Mouse (Mus musculus) heart, postnatal 10 days (tissue): ENCODE results near the gene Tdrkh. TPM values are rescaled to one million over a fixed set of nuclear protein-coding genes. Genes with fewer than 3 reads are reported as not detected.
A peak's percentile ranks its signal among the peaks of the same experiment; 100 is the strongest.

ENCODE experiments used
- DNase-seq, 2 experiments: peaks; one replicate each; pipeline ENCODE4 v3.0.0; 2021
- intact Hi-C: fragments of 180-260 bp; cut with DNase I; formaldehyde crosslinking; loops from one replicate; pipeline ENCODE4 v1.15.1; 2025
- total RNA-seq, 2 experiments: library from RNA; stranded (reverse); gene quantifications; 2 replicates each; pipeline ENCODE4 v1.2.3; 2021

Gene Tdrkh
- total RNA-seq: 1 to 10 TPM; 6.2 to 6.3 TPM

DNA sequence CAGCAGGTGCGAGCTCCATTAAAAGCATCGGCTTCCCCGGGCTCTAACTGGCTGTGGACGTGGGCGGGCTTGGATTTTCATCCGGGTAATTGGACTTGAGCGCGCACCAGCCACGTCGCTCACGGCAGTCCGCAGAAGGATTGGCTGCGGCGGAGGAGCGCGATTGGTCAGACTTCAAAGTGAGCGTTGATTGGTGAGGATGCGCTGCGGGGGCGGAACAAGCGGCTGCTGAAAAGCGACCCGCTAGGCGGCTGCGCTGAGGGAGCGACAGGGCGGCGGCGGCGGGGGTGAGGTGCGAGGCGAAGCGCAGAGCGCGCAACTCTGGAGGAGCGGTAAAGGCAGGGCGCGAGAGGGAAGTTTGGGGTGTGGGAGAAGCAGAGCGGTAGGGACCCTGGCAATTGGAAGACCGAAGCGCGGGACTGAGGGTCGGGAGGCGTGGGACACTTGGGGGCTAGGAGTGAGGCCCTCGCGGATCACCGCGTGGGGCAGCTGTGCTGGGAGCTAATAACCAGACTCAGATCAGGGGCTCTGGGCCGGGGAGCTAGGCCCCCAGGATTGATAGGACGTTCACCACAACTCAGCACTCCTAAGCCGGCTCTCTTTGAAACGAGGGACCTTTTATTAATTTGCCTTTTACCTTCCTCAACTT lies at the start of gene Tdrkh:
TSS of gene Tdrkh (plus strand) at position 243 of the 649 bp plus-strand sequence.
- DNase-seq: peak; percentile 96 to 97
- intact Hi-C loops: no loop called here

DNA sequence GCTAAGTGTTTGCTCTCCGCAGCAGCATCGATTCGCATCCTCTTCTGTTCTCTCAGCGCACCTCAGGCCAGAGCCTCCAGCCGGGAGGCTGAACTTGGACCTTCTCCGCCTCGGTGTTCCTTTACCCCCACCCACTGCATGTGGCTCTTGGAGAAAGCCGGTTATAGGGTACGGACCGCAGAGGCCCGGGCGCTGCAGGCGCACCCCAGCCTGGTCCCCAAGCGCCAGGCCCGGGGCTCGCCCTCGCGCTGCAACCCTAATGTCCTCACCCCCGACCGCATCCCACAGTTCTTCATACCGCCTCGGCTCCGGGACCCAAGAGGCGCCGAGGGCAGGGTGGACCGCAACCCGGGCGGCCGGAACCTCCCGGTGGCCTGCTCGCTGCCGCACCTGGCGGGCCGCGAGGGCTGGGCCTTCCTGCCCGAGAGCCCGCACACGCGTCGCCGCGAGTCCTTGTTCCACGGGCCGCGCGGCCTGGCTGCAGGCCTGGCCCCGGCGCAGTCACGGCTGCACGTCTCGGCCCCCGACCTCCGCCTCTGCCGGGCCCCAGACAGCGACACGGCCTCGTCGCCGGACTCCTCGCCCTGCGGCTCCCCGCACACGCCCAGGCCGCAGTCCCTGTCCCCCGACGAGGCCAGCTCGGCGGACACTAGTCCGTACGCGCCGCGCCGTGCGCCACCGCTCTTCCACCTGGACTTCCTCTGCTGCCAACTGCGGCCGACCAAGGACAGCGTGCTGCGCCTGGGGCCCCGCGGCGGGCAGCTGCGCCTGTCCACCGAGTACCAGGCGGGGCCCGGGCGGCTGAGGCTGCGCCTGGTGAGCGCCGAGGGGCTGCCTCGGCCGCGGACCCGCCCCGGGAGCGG lies 49.6 kb upstream of the Tdrkh start:
- intact Hi-C loops: no loop called here
- peak; percentile 50 to 59 for DNase-seq

DNA sequence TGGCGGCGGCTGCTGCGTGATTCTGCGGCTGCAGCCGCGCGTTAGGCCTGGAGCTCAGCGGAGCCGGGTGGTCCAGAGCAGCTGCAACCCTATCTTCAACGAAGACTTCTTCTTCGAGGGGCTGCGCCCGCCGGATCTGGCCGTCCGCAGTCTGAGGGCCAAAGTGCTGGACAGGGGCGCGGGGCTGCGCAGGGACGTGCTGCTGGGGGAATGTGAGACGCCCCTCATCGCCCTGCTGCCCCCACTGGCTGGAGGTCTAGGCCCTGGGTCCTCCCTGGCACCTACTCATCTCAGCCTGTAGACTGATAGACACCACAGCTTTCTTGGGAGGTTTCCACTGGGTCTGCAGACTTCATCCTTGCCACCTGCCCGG lies 48.9 kb upstream of the Tdrkh start:
- intact Hi-C loops: no loop called here
- DNase-seq: peak in 1 of 2 experiments; percentile 13

DNA sequence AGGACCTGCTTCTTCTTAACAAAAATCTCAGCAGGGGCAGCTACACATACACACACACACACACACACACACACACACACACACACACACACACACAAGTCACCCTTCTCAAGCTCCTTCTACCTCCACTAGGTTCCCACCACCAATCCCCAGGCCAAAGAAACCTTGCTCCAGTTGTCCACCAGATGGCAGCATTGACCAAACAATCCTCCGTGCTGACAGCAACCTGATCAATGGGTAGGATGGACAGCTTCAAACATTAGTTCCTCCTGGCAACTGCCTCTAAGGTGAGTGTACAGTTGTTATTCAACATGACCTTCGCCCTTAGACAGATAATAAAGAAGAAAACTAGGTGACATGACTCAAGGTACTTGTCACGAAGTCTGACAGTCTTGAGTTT lies 46.3 kb upstream of the Tdrkh start:
- DNase-seq: peak; percentile 79 to 88
- intact Hi-C loops: loop anchor here (1.0 to 2.0 kb wide), 2 partner anchors 136 to 236 kb away; no protein-coding TSS in a partner anchor

DNA sequence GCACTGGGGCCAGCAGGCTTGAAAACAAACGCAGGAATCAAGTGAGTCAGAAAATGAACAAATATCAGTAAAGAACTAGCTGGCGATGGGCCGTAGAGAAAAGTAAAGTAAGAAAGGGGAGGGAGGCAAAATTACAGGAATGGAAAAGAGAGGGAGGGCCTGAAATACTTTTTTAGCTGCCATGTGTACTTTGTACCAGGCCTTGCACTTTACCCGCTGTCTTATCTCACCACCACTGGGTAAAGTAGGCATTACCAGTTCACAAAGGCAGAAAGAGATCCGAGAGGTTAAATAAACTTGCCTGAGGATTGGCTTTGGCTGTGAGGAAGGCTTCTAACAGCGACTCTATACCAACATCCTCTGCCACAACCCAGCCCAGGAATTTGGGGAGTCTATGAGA lies 45.6 kb upstream of the Tdrkh start:
- intact Hi-C loops: loop anchor here (2.0 kb wide), 1 partner anchor 135 kb away; no protein-coding TSS in a partner anchor

DNA sequence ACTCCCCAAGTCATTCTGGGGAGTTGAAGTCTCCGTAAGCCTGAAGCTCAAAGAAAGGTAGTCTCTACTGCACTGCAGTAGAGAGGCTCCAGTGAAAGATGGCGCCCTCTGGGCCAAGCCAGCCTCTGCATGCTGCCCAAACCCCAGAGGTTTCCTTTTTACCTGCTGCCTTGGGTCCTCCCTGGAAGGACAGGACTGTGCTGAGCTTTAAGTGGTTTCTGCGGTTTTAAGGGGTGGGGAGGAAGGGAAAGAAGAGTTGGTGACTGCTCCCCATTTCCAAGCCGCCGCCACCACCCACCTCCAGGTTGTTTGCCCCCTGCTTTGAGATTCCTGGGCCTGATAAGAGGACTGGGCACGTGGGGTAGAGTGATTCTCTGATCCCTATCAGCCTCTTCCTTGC lies 44.4 kb upstream of the Tdrkh start:
- DNase-seq: no peak
- intact Hi-C loops: no loop called here

More for the DNA sequence above, 45.6 kb upstream of the Tdrkh start:
- DNase-seq: no peak

DNA sequence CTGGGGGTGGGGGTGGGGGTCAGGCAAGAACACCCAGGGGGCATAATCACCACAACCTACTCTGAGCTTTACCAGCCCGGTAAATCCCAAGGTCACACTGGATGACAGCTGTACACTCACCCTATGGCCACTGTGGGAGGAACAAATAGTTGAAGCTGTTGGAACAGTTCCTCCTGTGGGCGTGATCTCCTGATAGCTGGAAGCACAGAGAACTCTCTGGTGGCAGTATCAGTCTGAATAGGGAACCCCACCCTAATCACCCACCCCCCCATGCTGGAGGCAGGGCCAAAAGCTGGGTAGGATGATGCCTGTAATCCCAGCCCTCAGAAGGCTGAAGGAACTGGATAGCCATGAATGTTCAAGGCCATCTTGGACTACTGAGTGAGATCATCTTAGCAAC lies 43.4 kb upstream of the Tdrkh start:
- DNase-seq: no peak
- intact Hi-C loops: no loop called here

DNA sequence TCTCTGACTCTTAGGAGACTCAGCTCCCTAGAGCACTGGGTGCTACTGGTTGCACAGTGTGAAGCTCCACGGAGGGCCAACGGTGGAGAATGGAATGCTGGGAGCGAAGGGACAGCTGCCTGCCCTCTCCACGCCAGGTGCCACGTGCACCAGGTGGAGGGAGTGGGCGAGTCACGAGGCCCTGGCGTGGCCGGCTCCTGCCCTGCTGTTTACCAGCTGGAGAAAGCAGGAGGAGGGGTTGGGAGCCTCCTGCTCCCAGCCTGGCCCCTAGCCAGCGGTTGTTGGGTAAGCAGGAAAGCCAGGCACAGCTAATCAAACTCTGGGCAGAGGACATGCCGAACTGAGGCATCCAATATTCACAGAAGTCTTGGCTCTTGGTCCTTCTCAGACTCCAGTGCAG lies 41.4 kb upstream of the Tdrkh start:
- DNase-seq: peak; percentile 87 to 88
- intact Hi-C loops: no loop called here

DNA sequence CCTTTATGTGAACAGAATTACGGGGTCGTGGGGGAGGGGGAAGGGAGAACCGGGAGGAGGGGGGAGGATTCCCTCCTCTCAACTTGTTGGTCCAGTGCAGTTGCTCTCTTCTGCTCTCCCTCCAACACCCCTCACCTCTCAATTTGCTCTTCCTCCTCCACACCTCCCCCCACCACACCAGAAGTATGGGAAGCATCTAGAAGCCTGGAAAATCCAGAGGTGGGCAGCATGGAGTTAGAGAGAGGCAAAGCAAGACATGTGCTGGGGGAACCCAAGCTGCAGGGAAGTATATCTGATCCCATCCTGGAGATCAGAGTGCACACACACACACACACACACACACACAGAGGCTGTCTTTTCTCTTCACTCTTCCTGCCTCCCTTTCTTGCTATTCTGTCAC lies 41.0 kb upstream of the Tdrkh start:
- no peak for DNase-seq
- intact Hi-C loops: no loop called here

DNA sequence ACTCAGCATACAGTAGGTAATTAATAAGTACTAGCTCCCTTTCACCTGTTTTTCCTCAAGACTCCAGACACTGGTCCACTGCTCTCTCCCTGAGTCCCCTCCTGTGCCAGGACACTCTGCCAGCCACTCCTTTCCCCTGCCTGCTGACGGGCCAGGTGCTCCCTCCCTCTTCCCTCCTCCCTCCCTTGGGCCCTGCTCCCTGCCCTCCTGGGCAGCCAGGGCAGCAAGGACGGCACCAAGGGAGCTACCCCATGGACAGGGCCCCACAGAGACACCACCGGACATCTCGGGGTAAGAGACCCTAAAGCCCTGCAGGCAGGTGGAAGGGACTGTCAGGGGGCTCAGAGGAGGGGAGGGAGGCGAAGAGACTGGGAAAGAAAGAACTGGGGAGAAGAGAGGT lies 40.4 kb upstream of the Tdrkh start, which contains the start of gene Rorc:
TSS of gene Rorc (plus strand) at position 154 of the 400 bp plus-strand sequence.
- intact Hi-C loops: no loop called here
- DNase-seq: peak; percentile 68 to 72

DNA sequence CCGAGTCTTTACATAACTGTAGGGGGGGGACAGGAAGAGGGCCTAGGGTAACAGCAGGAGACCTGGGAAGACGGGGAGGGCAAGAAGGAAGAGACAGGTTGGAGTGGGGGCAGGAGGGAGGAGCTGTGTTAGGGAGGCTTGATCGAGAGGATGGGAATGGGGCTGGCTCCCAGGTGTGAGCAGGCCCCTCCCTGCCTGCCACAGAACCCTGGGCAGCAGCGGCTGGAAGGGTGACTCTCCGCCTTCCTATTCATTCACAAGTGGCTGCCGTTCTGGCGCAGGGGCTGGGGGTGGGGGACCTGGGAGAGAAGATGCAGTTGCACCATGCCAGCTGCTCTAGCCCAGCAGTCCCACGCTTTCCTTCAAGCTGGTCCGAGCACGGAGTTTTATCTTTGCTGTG lies 40.0 kb upstream of the Tdrkh start:
- DNase-seq: no peak
- intact Hi-C loops: no loop called here

DNA sequence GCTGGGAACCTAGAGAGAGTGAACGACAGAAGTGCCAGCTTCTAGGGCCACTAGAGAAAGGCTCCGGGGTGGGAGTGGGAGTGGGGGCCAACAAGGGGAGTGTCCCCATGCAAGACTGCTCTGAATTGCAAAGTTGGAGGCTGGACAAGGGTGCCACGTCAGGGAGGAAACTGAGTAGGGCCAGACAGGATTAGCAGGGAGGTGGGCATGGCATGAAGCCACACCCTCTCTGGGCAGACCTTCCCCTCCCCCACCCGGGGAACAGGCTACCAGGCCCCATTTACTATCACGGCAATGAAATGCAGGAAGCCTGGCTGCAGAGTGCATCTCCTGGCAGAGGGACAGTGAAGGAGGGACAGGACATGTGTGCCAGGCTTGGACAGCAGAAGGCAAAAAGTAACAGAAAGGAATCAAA lies 39.5 kb upstream of the Tdrkh start:
- DNase-seq: peak; percentile 37 to 43
- intact Hi-C loops: loop anchor here (2.0 kb wide), 1 partner anchor 65 kb away; no protein-coding TSS in a partner anchor

DNA sequence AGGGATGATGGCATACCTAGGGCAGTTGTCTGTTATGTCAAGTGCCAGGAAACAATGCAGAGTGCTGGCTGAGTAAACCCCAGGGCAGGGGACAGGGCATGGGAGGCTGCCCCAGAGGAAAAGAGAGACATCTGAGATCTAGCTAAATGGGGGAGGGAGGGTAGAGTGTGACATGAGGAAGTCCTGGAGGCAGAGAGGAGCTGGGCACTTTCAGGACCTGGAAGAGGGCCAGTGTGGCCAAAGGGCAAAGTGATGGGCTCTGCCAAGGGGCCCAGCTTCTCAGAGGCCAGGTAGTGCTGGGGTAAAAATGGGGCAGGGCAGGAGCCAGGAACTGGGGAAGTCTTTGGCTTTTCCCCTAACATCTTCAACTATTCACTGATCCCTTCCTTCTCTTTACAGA lies 38.4 kb upstream of the Tdrkh start:
- intact Hi-C loops: loop anchor here (2.0 kb wide), 1 partner anchor 64 kb away; no protein-coding TSS in a partner anchor

DNA sequence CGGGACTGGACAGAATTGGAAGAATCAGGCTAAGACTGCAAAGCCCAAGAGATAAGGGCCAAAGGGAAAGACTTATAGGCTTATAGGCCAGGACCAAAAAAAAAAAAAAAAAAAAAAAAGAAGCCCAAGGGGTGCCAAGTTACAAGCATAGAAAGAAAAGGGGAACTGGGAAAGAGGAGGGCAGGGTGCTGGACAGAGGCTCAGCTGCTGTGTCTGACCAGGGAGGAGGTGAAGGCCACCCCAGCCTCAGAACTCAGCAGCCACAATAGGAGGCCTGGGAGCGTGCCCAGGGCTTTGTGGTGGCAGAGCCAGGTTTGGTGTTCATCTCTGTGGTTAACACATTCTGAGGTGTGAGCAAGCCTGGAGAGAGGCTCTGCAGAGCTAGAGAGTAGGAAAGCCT lies 37.9 kb upstream of the Tdrkh start:
- DNase-seq: no peak
- intact Hi-C loops: loop anchor here (2.0 kb wide), 1 partner anchor 64 kb away; no protein-coding TSS in a partner anchor

More for the DNA sequence above, 38.4 kb upstream of the Tdrkh start:
- DNase-seq: no peak

DNA sequence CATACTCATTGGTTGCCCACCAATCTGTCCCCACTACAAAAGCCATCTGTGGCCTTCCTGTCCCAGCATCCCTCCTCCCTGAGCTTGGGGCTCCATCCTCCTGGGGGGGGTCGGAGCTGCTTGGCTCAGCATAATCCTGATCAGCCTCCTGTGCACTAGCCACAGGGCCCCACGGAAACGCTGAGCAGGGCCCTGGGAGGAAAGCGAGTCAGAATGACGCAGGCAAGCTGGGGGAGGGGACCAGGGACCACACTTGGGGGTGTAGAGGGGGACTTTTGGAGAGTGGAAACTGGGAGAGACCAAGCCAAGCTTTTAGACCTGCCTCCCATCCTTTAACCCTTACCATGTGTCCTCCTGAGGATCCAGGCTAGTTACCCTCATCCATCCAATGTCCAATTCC lies 37.2 kb upstream of the Tdrkh start:
- intact Hi-C loops: loop anchor here (2.0 kb wide), 1 partner anchor 63 kb away; no protein-coding TSS in a partner anchor
- DNase-seq: no peak

DNA sequence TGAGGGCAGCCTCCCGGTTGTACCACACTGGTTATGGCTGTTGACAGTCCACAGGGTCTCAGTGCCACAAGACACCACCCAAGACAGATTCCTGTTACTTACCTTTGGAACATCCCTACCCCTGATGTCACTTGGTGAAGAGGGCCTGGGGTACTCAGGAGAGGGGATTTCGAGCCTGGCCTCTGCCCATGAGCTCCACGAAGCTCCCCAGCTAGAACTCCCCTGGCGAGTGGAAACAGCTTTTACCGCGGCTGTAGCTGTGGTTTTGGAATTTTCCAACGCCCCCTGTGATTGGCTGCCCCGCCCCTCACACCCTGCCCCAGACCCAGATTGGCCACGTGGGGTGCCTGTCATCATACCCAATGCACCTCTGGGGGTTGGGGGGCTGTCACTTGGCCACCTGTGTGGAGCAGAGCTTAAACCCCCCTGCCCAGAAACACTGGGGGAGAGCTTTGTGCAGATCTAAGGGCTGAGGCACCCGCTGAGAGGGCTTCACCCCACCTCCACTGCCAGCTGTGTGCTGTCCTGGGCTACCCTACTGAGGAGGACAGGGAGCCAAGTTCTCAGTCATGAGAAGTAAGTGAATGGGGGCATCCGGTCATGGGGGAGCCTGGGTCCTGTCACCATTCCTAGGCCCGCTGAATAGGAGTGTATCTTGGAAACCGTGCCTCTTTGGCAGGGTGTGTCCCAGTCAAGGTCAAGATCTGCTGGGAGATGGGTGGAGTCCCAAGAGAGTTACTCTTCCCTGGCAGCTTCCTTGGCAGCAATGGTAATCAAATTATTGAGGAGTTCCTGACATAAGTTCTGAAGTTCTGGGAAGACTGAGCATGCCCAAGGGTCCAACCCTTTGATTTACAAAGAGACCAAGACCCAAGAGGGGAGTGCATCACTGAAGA lies 35.8 kb upstream of the Tdrkh start:
- intact Hi-C loops: no loop called here
- DNase-seq: no peak

DNA sequence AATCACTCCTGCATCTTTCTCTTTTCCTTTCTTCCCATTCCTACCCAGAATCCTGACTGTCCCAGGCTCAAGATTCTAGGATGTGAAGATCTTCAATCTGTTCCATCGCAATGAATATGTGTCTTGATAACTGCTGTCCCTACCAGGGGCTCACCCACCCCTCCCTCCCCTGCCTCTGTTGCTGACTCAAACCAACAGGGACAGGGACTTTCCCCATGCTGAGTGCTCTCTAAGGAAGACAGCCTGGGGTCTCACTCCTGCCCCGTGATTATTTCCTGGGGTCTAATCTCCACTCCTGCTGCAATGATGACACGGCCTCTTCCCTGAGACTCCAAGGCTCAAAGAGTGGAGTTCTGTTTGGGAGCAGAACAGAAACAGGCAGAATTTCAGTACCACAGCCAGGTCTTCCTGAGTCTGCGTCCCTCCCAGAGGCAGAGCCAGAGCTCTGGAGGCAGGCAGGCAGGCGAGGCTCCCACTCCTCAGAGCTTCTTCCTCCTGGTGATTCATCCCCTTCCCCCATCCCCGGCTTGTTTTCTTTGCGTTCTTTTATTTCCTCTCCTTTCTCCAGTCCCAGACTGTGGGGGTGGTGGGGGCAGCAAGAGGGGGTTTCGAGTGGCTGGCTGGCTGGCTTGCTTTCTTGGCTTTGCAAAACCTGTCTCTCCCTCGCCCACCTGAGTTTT lies 33.1 kb upstream of the Tdrkh start:
- intact Hi-C loops: no loop called here
- no peak for DNase-seq

DNA sequence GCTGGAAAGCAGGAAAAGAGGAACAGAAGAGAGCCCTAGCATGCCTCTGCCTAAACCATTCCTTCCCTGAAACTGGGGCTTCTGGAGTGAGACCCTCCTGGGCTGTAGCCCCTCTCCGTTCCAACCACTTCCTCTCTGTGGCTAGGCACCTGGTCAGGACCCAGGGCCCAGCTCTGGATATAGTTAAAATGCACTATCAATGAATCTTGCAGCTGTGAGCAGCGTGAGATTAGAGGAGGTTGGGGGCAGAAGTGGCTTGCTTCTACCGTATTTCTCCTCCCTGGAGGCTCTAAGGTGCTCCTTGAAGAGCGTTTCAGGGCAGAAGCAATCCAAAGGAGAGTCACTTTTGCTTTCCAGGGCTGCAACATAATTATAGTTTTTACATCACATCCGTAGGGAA lies 30.8 kb upstream of the Tdrkh start:
- no peak for DNase-seq
- intact Hi-C loops: no loop called here

DNA sequence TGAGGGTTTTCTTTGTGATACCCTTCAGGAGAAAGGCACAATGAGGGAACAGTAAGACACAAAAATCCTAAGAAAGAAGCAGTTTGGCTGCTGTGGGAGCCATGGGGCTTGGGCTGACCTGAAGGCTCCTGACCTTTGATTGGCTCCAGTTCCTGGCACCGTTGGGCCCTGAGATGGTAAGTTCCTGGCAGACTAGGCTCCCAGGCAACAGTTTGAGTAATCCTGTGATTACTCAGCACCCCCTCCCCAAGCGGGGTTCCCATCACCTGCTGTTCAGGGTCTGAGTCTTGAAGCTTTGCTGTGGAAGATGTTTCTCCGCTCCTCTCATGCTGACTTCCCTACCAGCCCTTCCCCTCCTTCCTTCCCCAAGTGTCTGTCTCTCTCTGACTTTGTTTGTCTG lies 29.6 kb upstream of the Tdrkh start:
- no peak for DNase-seq
- intact Hi-C loops: no loop called here

DNA sequence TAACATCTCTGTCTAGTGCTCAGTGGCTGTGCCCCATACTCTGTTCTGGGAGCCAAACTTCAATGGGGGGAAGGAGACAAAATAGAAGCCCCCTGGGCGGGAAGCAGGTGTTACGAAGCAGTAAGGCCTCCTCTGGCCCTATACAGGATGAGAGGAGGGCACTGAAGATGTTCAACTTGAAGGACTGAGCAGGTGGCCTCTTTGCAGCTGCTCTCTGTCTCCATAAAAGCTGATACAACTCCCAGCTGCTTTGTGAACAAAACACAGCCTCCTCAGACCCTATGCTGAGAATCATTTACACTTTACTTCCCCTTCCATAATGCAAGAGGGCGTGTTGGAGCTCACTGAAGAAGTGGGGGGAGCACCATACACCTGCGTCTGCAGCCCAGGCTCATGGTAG lies 26.4 kb upstream of the Tdrkh start:
- intact Hi-C loops: no loop called here
- DNase-seq: no peak
